Mouse (Mus musculus) yolk sac, embryonic 10.5 days (tissue): ENCODE measurements around the gene Axin2.

ENCODE experiments used
- DNase-seq: peaks from one replicate; pipeline ENCODE4 v3.0.0-alpha.2; 2017; ENCODE audit warnings: low spot score

Axin2 gene

DNA sequence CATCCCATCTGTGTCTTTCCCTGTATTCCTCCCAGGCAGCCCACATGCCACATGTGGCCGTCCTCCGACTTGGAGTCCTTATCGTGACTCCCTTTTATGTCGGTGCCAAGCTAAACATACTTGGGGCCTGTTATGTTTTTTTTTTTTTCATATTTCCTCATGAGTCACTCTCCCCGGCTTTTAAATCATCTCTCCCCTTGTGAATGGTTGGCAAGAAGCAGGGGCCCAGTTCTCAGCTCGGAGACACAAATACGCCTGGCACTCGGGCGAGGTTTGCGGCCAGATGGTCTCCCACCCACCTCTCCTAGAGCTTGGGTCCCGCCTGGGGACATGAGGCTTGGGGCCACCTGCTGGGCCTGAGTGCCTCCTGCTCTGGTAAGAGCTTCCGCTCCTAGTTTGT is 60.4 kb downstream of the Axin2 start:
- no peak for DNase-seq

- no peak for DNase-seq
Measured at GRCm38 (mm10) chr11:108981012-108981411, 60.9 kb downstream of the Axin2 start.

GRCm38 (mm10) chr11:108983409-108984064 is 63.4 kb downstream of the Axin2 start:
- no peak for DNase-seq

GRCm38 (mm10) chr11:108984711-108985419 is 64.7 kb downstream of the Axin2 start:
- DNase-seq: no peak

- DNase-seq: no peak
Measured at GRCm38 (mm10) chr11:108985836-108986235, 65.7 kb downstream of the Axin2 start.

- no peak for DNase-seq
Measured at GRCm38 (mm10) chr11:108987226-108987625, 67.1 kb downstream of the Axin2 start.

GRCm38 (mm10) chr11:108987705-108988104 is 67.6 kb downstream of the Axin2 start:
- no peak for DNase-seq

GRCm38 (mm10) chr11:108988258-108988657 is 68.1 kb downstream of the Axin2 start:
- DNase-seq: no peak

DNA sequence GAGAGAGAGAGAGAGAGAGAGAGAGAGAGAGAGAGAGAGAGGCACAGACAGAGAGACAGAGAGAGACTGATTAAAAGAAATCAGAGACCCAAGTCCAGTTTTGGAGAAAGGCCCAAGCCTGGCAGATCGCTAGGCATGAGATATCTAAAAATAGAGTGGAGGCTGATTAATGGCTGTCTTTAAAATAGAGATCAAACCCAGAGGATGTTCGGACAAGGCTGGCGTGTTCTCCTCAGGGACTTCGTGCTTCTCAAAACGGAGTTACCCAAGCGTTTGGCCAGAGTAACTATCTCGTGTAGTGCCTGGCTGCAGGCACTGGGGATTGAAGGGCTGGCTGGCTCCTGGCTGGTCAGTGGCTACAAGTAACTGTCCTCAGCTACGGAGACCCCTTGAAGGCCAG is 69.8 kb downstream of the Axin2 start:
- no peak for DNase-seq

DNA sequence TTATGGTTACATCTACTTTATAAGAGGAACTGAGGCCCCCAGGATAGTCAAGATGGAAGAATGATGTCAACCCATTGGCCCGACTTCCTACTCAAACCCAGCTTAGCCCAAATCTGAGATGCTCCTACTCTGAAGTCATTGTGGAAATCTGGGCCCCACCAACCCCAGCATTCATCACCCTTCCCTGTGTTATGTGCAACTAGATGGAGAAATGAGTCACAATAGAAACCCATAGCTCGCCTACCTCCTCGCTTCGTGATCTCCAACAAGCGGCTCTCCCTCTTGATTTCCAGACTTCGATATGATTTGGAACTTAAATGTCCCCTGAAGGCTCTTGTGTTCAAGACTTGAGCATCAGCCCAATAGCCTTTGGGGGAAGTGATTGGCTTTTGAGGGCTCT is 73.3 kb downstream of the Axin2 start:
- no peak for DNase-seq

DNA sequence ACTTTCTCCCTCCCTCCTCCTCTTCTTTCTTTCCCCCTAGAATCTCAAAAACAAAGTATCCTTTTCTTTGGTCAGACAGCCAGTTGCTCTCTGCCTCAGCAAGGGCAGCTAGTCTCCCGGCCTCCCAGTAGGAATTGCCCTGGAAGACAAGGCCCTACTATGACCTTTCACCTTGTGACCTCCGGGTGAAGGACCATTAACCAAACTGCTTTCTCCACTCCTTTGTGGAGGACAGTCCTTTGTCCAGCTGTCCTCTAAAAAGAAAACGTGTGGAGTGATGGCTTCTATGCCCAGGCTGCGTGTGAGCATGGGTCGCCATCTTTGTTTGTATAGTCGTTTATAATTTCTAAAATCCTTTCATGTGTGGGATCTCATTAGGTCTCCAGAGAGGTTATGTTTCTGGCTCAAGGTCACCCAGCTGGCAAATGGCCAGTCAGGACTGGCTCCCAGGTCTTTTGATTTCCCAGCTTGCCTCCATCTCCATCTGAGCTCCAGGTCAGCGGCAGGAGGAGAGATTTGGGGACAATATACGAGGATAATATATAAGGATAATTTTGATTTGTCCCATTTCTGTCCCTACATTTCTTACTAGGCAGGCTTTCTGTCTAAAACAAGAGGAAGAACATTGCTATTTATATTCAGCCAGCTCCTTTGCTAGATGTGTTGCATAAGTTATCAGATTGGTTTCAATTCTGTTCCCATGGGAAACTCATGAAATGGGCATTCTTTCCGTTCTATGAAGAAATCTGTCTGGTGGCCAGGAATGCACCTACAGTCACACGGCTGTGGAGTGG is 75.2 kb downstream of the Axin2 start:
- peak; percentile 12 for DNase-seq

DNA sequence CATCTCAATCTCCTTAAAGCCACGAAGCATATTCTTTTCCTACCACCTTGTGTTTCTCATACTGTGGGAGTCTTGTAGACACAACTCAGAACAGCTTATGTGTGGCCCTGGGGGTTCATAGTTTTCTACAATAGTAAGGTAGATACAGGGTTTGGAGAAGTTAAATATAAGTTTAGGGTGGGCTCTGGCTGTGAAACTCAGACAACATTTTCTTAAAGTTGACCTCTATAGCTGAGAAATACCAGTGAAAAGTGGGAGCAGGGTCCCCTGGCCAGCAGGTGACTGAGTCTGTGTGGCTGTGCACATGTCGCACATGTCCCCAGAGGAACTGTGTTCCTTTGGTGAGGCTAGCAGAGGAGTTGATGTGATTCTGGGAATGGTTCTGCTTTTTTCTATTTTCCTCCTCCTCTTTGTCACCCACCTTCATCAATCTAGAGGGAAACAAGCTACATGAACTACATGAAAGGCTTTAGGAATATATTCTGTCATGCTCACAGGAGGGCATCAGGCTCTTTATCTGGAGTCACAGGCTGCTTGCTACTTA is 75.9 kb downstream of the Axin2 start:
- no peak for DNase-seq

DNA sequence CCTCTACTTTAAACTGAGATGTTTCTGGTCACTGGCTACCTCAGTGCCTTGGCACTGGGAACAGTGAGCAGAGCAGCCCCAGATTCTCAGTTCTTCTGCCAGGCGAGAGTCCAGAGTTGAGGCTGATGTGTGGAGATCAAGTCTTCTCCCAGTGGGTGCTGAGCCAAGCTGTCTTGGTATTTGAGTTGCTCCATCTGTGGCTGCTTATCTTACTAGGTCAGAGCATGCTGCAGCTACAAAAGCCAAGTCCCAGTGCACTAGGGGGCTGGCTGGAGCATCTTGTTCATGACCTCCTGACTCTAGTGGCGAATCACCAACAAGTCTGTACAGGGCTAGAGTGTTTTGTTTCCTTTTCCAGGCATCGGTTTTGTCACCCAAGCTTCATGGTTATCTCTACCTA is 77.7 kb downstream of the Axin2 start:
- no peak for DNase-seq
